Mouse (Mus musculus) intestine, postnatal 0 days (tissue): Measurements from ENCODE around the gene Naa20. TPM values are rescaled to one million over a fixed set of nuclear protein-coding genes. Genes with fewer than 3 reads are reported as not detected.

Experiments used
- ATAC-seq: fragments of 200-750 bp; cut with Nextera tagmentation; 2 replicates; pipeline ENCODE4 v1.8.0; 2017; ENCODE audit warnings: mild to moderate bottlenecking, moderate TSS enrichment, moderate library complexity
- H3K27ac ChIP-seq: fragments of 300-500 bp; sonication (generic); 2 replicates; pipeline ENCODE4 v1.5.1; 2014; ENCODE audit warnings: mild to moderate bottlenecking, low read depth, low read length, moderate library complexity
- H3K27me3 ChIP-seq: fragments of 300-500 bp; sonication (generic); replicated peaks from 2 replicates; pipeline ENCODE4 v1.6.1; 2014; ENCODE audit warnings: low read length, mixed read lengths; ENCODE audit not compliant: control insufficient read depth, insufficient read depth
- H3K36me3 ChIP-seq: fragments of 300-500 bp; sonication (generic); 2 replicates; pipeline ENCODE4 v1.6.1; 2014; ENCODE audit warnings: mild to moderate bottlenecking, moderate library complexity; ENCODE audit not compliant: control insufficient read depth, insufficient read depth
- H3K4me1 ChIP-seq: fragments of 300-500 bp; sonication (generic); replicated peaks from 2 replicates; pipeline ENCODE4 v1.6.1; 2014; ENCODE audit warnings: antibody characterized with exemption, low read length, mixed read lengths; ENCODE audit not compliant: control insufficient read depth, insufficient read depth
- H3K4me2 ChIP-seq: fragments of 300-500 bp; sonication (generic); replicated peaks from 2 replicates; pipeline ENCODE4 v1.6.1; 2014; ENCODE audit warnings: low read depth, mild to moderate bottlenecking, moderate library complexity
- H3K4me3 ChIP-seq: fragments of 300-500 bp; sonication (generic); 2 replicates; pipeline ENCODE4 v1.5.1; 2014; ENCODE audit warnings: low read depth, low read length
- H3K9ac ChIP-seq: fragments of 300-500 bp; sonication (generic); 2 replicates; pipeline ENCODE4 v1.6.1; 2014; ENCODE audit warnings: mild to moderate bottlenecking, low read depth, low read length
- H3K9me3 ChIP-seq: fragments of 300-500 bp; sonication (generic); 2 replicates; pipeline ENCODE4 v1.6.1; 2016; ENCODE audit warnings: mixed run types; ENCODE audit not compliant: control insufficient read depth
- CTCF ChIP-seq: sonication (generic); IDR thresholded peaks from 2 replicates; pipeline ENCODE4 v1.5.1; 2016; ENCODE audit warnings: low read depth, mild to moderate bottlenecking, control low read depth, antibody characterized with exemption, moderate library complexity
- WGBS: fragments of 180-500 bp; shearing (Covaris S2); extraction: QIAGEN DNeasy Blood & Tissue Kit; methylation state at CpG from one replicate; pipeline ENCODE4 v1.1.7; 2014; 5-methylcytosine and 5-hydroxymethylcytosine counted together
- polyA plus RNA-seq: library from polyadenylated mRNA; unstranded; fragments of >200 nt; fragmentation: Nextera tagmentation; extraction: Ambion mirVana; gene quantifications from 2 replicates; pipeline ENCODE4 v1.2.1, GENCODE M21; 2015

Naa20 gene
- polyA plus RNA-seq, 1 experiment from 2014 or later = 106 TPM

GRCm38 (mm10) chr2:145861193-145862123 is 40.4 kb upstream of the Naa20 start:
- WGBS = 41% methylated on average over 8 of the region's 8 CpGs
- H3K4me3 ChIP-seq = peak overlapping the region; percentile 43
- H3K4me2 ChIP-seq = peak overlapping the region; percentile 74
- ATAC-seq = no peak
- TF ChIP-seq CTCF = no peak
- H3K27me3 ChIP-seq = no peaks in the 10 kb centered on the region
- peaks cover 18% of the 10 kb centered on the region for H3K36me3 ChIP-seq
- no peaks in the 10 kb centered on the region for H3K9me3 ChIP-seq
- peak overlapping the region; percentile 47 for H3K9ac ChIP-seq
- peaks cover 5% of the 10 kb centered on the region; the same call in 1 of the 2 replicates for H3K4me1 ChIP-seq
- H3K27ac ChIP-seq = peak overlapping the region; percentile 92

GRCm38 (mm10) chr2:145862206-145862817 is 39.6 kb upstream of the Naa20 start:
- WGBS = 18% methylated on average over 10 of the region's 10 CpGs
- H3K4me2 ChIP-seq = peak overlapping the region; percentile 74
- H3K9ac ChIP-seq = peak overlapping the region; percentile 28
- H3K27ac ChIP-seq = peak overlapping the region; percentile 92; the same call in 1 of the 2 replicates
- peak overlapping the region; percentile 43 for H3K4me3 ChIP-seq
- TF ChIP-seq CTCF = no peak
- peak; percentile 35; the same call in 1 of the 2 replicates for ATAC-seq
- H3K27me3 ChIP-seq = no peaks in the 10 kb centered on the region
- H3K36me3 ChIP-seq = peaks cover 26% of the 10 kb centered on the region
- H3K4me1 ChIP-seq = peaks cover 5% of the 10 kb centered on the region; the same call in 1 of the 2 replicates
- no peaks in the 10 kb centered on the region for H3K9me3 ChIP-seq

- 87% methylated on average over 3 of the region's 3 CpGs for WGBS
- TF ChIP-seq CTCF = no peak
- Histone ChIP-seq H3K4me3 (no peak overlapping the region), H3K27ac (no peak overlapping the region), H3K27me3 (no peaks in the 10 kb centered on the region), H3K9ac (no peak overlapping the region), H3K4me2 (no peak overlapping the region), H3K9me3 (no peaks in the 10 kb centered on the region), H3K36me3 (peaks cover 22% of the 10 kb centered on the region), H3K4me1 (no peaks in the 10 kb centered on the region)
- no peak for ATAC-seq
Observed at GRCm38 (mm10) chr2:145865344-145865743, 36.6 kb upstream of the Naa20 start.

GRCm38 (mm10) chr2:145866238-145866637 is 35.7 kb upstream of the Naa20 start:
- 95% methylated on average over 3 of the region's 3 CpGs for WGBS

GRCm38 (mm10) chr2:145866695-145867449 is 35.0 kb upstream of the Naa20 start:
- H3K9me3 ChIP-seq = no peaks in the 10 kb centered on the region
- no peaks in the 10 kb centered on the region for H3K4me1 ChIP-seq
- no peak overlapping the region for H3K4me3 ChIP-seq
- no peak overlapping the region for H3K4me2 ChIP-seq
- no peaks in the 10 kb centered on the region for H3K27me3 ChIP-seq
- peak; percentile 42 for TF ChIP-seq CTCF
- WGBS = 96% methylated on average over 11 of the region's 11 CpGs
- no peak overlapping the region for H3K27ac ChIP-seq
- no peak for ATAC-seq
- no peak overlapping the region for H3K9ac ChIP-seq
- peaks cover 22% of the 10 kb centered on the region for H3K36me3 ChIP-seq

More at GRCm38 (mm10) chr2:145866238-145866637, 35.7 kb upstream of the Naa20 start:
- H3K4me2 ChIP-seq = no peak overlapping the region
- no peaks in the 10 kb centered on the region for H3K4me1 ChIP-seq
- no peak overlapping the region for H3K27ac ChIP-seq
- H3K27me3 ChIP-seq = no peaks in the 10 kb centered on the region
- H3K36me3 ChIP-seq = peaks cover 22% of the 10 kb centered on the region
- no peak overlapping the region for H3K4me3 ChIP-seq
- no peaks in the 10 kb centered on the region for H3K9me3 ChIP-seq
- TF ChIP-seq CTCF = no peak
- no peak for ATAC-seq
- no peak overlapping the region for H3K9ac ChIP-seq
